ENCODE assay signal across 9 mouse cellular contexts in genomic region chr19:57123503-57124137, GRCm38 (mm10).
A peak's percentile ranks its signal among the peaks of the same experiment; 100 is the strongest.
DNase-seq lines count a peak whose midpoint lies in the region; ATAC-seq and TF ChIP-seq lines count a peak whose summit lies in the region.
"Had no signal": no experiment of that assay in that cellular context is flagged by ENCODE, and none has a peak within 500 bp of the region (broad histone marks: within the 10 kb centered on the region; RNA-seq: fewer than 3 reads in every experiment).

No protein-coding gene starts in this region.

- H3K27ac ChIP-seq in bone marrow, adult 2 months (ENCODE audit: control insufficient read depth, insufficient read depth, low read depth, low read length, poor library complexity), result peak overlapping the region; percentile 91
- peak overlapping the region; percentile 9; the same call in 1 of the 2 replicates for H3K27ac ChIP-seq in forebrain, postnatal 0 days (ENCODE audit: low read depth, low read length)
- H3K27ac ChIP-seq in hindbrain, postnatal 0 days, result peak overlapping the region; percentile 67
- 0 out of 2 replicates have a peak overlapping the region, but pooled peaks have one; percentile 29 for H3K27ac ChIP-seq in liver, embryonic 15.5 days (replicated peaks)
- peak overlapping the region; percentile 29; the same call in 1 of the 2 replicates for H3K27ac ChIP-seq in small intestine, adult 2 months (ENCODE audit: insufficient read depth, low read depth, low read length)

- no peaks in the 10 kb centered on the region for H3K9me3 ChIP-seq in forebrain, postnatal 0 days (ENCODE audit: low read length)
- H3K9me3 ChIP-seq in hindbrain, postnatal 0 days (ENCODE audit: low read length), result no peaks in the 10 kb centered on the region
- no peaks in the 10 kb centered on the region for H3K9me3 ChIP-seq in liver, embryonic 15.5 days (replicated peaks)

- 11% methylated on average over 11 of the region's 11 CpGs for WGBS in bone marrow, adult 2 months
- 56% methylated on average over 11 of the region's 11 CpGs for WGBS in forebrain, postnatal 0 days
- 51% methylated on average over 11 of the region's 11 CpGs for WGBS in hindbrain, postnatal 0 days
- WGBS in liver, embryonic 15.5 days (ENCODE audit: insufficient replicate concordance), result 20% methylated on average over 11 of the region's 11 CpGs
- WGBS in small intestine, adult 2 months, result 48% methylated on average over 11 of the region's 11 CpGs

- no peak overlapping the region for H3K4me3 ChIP-seq in bone marrow, adult 2 months (replicated peaks; ENCODE audit: control insufficient read depth, low read depth, low read length)
- H3K4me3 ChIP-seq in forebrain, postnatal 0 days (ENCODE audit: low read depth, low read length), result no peak overlapping the region
- no peak overlapping the region for H3K4me3 ChIP-seq in hindbrain, postnatal 0 days (ENCODE audit: low read length)
- no peak overlapping the region for H3K4me3 ChIP-seq in liver, embryonic 15.5 days (replicated peaks)
- H3K4me3 ChIP-seq in small intestine, adult 2 months (ENCODE audit: low read depth, low read length), result no peak overlapping the region
- H3K4me3 ChIP-seq: myocyte had no signal

- no peak overlapping the region for H3K9ac ChIP-seq in forebrain, postnatal 0 days
- no peak overlapping the region for H3K9ac ChIP-seq in hindbrain, postnatal 0 days (replicated peaks; ENCODE audit: low read length)
- no peak overlapping the region for H3K9ac ChIP-seq in liver, embryonic 15.5 days

- peak; percentile 88 for DNase-seq in CD4-positive helper T cell, adult 2 months (ENCODE audit: low read depth, low spot score)
- DNase-seq in forebrain, postnatal 0 days, result peak; percentile 71
- DNase-seq in hindbrain, postnatal 0 days (ENCODE audit: low spot score), result peak; percentile 82
- no peak for DNase-seq in MN1 (ENCODE audit: low spot score)
- DNase-seq in frontal cortex, adult 2 months (ENCODE audit: extremely low spot score in 1 of 2, low spot score in 1 of 2), result no peak

- H3K27me3 ChIP-seq in forebrain, postnatal 0 days (ENCODE audit: insufficient read depth, low read length), result no peaks in the 10 kb centered on the region
- no peaks in the 10 kb centered on the region for H3K27me3 ChIP-seq in hindbrain, postnatal 0 days (ENCODE audit: insufficient read depth, low read length)
- 0 out of 2 replicates have a peak, but pooled peaks cover 5% of the 10 kb centered on the region for H3K27me3 ChIP-seq in liver, embryonic 15.5 days
- no peaks in the 10 kb centered on the region for H3K27me3 ChIP-seq in small intestine, adult 2 months (ENCODE audit: control insufficient read depth, insufficient read depth, low read length)

- peaks cover 9% of the 10 kb centered on the region; the same call in 1 of the 2 replicates for H3K4me1 ChIP-seq in bone marrow, adult 2 months (ENCODE audit: control insufficient read depth, insufficient read depth, low read length)
- peaks cover 14% of the 10 kb centered on the region; the same call in 1 of the 2 replicates for H3K4me1 ChIP-seq in forebrain, postnatal 0 days (ENCODE audit: insufficient read depth)
- H3K4me1 ChIP-seq in hindbrain, postnatal 0 days (ENCODE audit: insufficient read depth, low read length), result peaks cover 13% of the 10 kb centered on the region; the same call in 1 of the 2 replicates
- H3K4me1 ChIP-seq in liver, embryonic 15.5 days (replicated peaks), result peaks cover 13% of the 10 kb centered on the region; the same call in 1 of the 2 replicates
- peaks cover 3% of the 10 kb centered on the region for H3K4me1 ChIP-seq in small intestine, adult 2 months (ENCODE audit: control insufficient read depth, insufficient read depth, insufficient read length, low read length)

- H3K36me3 ChIP-seq in forebrain, postnatal 0 days (ENCODE audit: insufficient read depth), result no peaks in the 10 kb centered on the region
- no peaks in the 10 kb centered on the region for H3K36me3 ChIP-seq in hindbrain, postnatal 0 days (ENCODE audit: insufficient read depth, low read length)
- no peaks in the 10 kb centered on the region for H3K36me3 ChIP-seq in liver, embryonic 15.5 days (replicated peaks)
- H3K36me3 ChIP-seq in small intestine, adult 2 months (ENCODE audit: control insufficient read depth, insufficient read depth, low read length), result no peaks in the 10 kb centered on the region

- no peak for TF ChIP-seq CTCF in bone marrow, adult 2 months (IDR thresholded peaks at IDR 0.05; ENCODE audit: control insufficient read depth, insufficient read depth, low read length)
- no peak for TF ChIP-seq CTCF in forebrain, postnatal 0 days (IDR thresholded peaks at IDR 0.05; ENCODE audit: low read depth)
- no peak for TF ChIP-seq CTCF in hindbrain, postnatal 0 days (IDR thresholded peaks at IDR 0.05; ENCODE audit: low read depth)
- no peak for TF ChIP-seq CTCF in small intestine, adult 2 months (IDR thresholded peaks at IDR 0.05; ENCODE audit: extremely low read depth, insufficient read length, insufficient replicate concordance, low read depth, low read length)

- 0 out of 2 replicates have a peak, but pooled peaks have one; percentile 30 for TF ChIP-seq POLR2A in bone marrow, adult 2 months (IDR thresholded peaks at IDR 0.05; ENCODE audit: borderline replicate concordance, control insufficient read depth, low read depth, low read length)
- no peak for TF ChIP-seq POLR2A in small intestine, adult 2 months (IDR thresholded peaks at IDR 0.05; ENCODE audit: low read depth, low read length)

- H3K4me2 ChIP-seq in forebrain, postnatal 0 days (ENCODE audit: low read depth), result no peak overlapping the region
- H3K4me2 ChIP-seq in hindbrain, postnatal 0 days (ENCODE audit: low read depth, low read length), result no peak overlapping the region
- H3K4me2 ChIP-seq in liver, embryonic 15.5 days, result no peak overlapping the region

- peak; percentile 77 for ATAC-seq in forebrain, postnatal 0 days
- peak; percentile 82 for ATAC-seq in hindbrain, postnatal 0 days
- peak; percentile 39; the same call in 1 of the 2 replicates for ATAC-seq in liver, embryonic 15.5 days (ENCODE audit: insufficient read depth)

Comparison
In these comparisons a context has a peak if more than half of its experiments do, and no peak if none do; other contexts are left out.
1. DNase-seq: peak in CD4-positive helper T cell, adult 2 months (single experiment), forebrain, postnatal 0 days (single experiment) and hindbrain, postnatal 0 days (single experiment); none in MN1 (single experiment) and frontal cortex, adult 2 months (0 of 2).
2. H3K27ac ChIP-seq: peak in every context shown above with its lines; median percentile 91 in bone marrow, adult 2 months; 67 in hindbrain, postnatal 0 days; 29 in liver, embryonic 15.5 days; 29 in small intestine, adult 2 months; 9 in forebrain, postnatal 0 days.
3. Peak in every context shown above with its lines, with median percentiles within 50 percentile points of each other: ATAC-seq.